Mouse (Mus musculus): ENCODE results near the gene Ptpre. TPM values are rescaled to one million over a fixed set of nuclear protein-coding genes. Genes with fewer than 3 reads are reported as not detected.

The Ptpre gene
- polyA plus RNA-seq, 1 experiment = not detected

DNA sequence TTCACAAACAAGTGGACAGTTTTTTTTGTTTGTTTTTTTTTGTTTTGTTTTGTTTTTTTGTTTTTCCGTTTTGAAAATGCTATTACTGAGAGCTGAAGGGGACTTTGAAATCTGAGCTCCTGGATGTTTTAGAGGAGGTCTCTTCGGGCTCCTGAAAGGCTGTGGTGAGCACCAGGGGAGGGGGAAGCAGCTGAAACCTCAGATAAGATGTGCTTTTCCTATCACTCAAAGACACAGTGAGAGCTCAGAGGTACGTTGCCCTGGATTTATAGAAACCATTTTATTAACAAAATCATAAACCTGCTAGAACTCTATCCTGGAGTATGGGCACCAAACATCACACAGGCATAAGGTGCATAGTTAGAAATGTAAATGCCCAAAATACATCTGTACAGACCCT, 10.1 kb upstream of the Ptpre start:
- 85% methylated on average over 3 of the region's 3 CpGs for WGBS
- Histone ChIP-seq H3K4me1 (ENCODE audit: control insufficient read depth, insufficient read depth, low read length) (no peaks in the 10 kb centered on the region), H3K4me3 (ENCODE audit: insufficient read depth, low read depth, low read length) (no peak overlapping the region), H3K27ac (ENCODE audit: insufficient read depth, low read depth, low read length) (no peak overlapping the region)
- TF ChIP-seq POLR2A (IDR thresholded peaks at IDR 0.05; ENCODE audit: insufficient read depth, low read depth, low read length) (no peak), CTCF (IDR thresholded peaks at IDR 0.05; ENCODE audit: insufficient read depth, low read depth, low read length) (no peak)

DNA sequence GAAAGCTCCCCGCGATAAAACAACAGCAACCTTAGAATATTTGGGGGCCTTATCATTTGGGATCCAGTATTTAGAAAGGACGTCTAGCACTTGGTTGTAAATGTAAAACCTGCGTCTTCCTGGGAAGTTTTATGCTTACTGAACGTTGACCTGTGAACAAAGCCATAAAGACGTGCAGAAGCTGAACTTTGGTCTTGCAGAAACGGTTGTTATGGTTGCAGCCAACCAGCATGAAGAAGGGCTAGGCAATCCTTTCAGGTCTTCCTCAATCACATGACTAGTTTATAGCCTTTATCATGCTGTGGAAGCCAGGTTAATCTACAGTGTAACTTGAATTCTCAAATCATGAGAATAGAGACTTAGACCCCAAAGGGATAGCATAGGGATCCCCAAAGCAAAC, 8.8 kb upstream of the Ptpre start, which contains the start of gene Clrn3:
Gene Clrn3, minus strand, starts transcription at position 140 of the 400 bp plus-strand sequence.
- H3K4me3 ChIP-seq (ENCODE audit: insufficient read depth, low read depth, low read length) = no peak within 1 kb of the TSS
- H3K4me1 ChIP-seq (ENCODE audit: control insufficient read depth, insufficient read depth, low read length) = no peaks in the 10 kb centered on the region
- 93% methylated on average over 7 of the region's 7 CpGs for WGBS
- TF ChIP-seq POLR2A (IDR thresholded peaks at IDR 0.05; ENCODE audit: insufficient read depth, low read depth, low read length) (no peak), CTCF (IDR thresholded peaks at IDR 0.05; ENCODE audit: insufficient read depth, low read depth, low read length) (no peak)
- no peak within 1 kb of the TSS for H3K27ac ChIP-seq (ENCODE audit: insufficient read depth, low read depth, low read length)

DNA sequence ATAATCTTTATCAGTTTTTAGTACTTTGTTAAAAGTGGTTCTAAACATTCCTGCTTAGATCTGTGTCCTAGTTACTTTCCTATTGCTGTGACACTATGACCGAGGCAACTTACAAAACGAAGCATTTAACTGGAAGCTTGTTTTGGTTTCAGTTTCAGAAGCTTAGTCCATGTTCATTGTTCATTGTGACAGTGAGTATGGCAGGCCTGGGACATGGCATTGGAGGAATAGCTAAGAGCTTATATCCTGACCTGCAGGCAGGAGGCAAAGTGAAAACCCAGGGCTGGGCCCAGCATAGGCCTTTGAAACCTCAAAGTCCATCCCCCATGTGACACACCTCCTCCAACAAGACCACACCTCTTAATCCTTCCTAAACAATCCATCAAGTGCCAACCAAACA, 8.2 kb upstream of the Ptpre start:
- Histone ChIP-seq H3K4me1 (ENCODE audit: control insufficient read depth, insufficient read depth, low read length) (no peaks in the 10 kb centered on the region), H3K27ac (ENCODE audit: insufficient read depth, low read depth, low read length) (no peak overlapping the region), H3K4me3 (ENCODE audit: insufficient read depth, low read depth, low read length) (no peak overlapping the region)
- 90% methylated on average over 2 of the region's 2 CpGs for WGBS
- TF ChIP-seq CTCF (IDR thresholded peaks at IDR 0.05; ENCODE audit: insufficient read depth, low read depth, low read length) (no peak), POLR2A (IDR thresholded peaks at IDR 0.05; ENCODE audit: insufficient read depth, low read depth, low read length) (no peak)

DNA sequence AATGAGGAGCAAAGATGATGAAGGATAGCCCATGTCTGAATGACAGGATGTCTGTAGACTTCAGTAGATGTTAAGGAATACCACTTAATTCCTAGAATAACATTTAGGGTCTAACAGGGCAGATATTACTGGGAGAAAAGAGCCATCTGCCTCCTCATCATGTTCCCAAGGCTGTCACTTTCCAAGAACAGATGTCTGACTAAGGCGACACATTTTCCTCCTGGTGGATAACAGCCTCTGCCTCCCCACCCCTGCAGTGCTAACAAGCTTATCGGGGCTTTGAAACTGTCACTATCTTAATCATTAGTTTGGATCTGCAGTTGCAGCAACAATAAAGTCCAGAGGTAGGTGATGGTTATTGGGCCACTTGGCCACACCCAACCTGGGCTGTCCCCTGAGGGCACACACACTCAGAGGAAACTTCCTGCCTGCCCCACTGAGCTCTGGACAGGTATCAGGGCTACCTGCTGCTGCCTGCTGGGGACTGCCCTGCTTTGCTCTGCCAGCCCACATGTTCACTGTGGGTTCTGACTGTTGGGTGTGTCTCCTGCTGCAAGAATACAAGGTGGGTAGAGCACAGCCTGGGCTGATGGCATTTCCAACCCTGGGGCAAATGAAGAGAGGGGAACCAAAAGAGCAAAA, 2.6 kb upstream of the Ptpre start:
- Histone ChIP-seq H3K4me3 (ENCODE audit: insufficient read depth, low read depth, low read length) (no peak overlapping the region), H3K27ac (ENCODE audit: insufficient read depth, low read depth, low read length) (no peak overlapping the region), H3K4me1 (ENCODE audit: control insufficient read depth, insufficient read depth, low read length) (peaks cover 9% of the 10 kb centered on the region)
- TF ChIP-seq CTCF (IDR thresholded peaks at IDR 0.05; ENCODE audit: insufficient read depth, low read depth, low read length) (no peak), POLR2A (IDR thresholded peaks at IDR 0.05; ENCODE audit: insufficient read depth, low read depth, low read length) (no peak)
- 62% methylated on average over 2 of the region's 2 CpGs for WGBS

DNA sequence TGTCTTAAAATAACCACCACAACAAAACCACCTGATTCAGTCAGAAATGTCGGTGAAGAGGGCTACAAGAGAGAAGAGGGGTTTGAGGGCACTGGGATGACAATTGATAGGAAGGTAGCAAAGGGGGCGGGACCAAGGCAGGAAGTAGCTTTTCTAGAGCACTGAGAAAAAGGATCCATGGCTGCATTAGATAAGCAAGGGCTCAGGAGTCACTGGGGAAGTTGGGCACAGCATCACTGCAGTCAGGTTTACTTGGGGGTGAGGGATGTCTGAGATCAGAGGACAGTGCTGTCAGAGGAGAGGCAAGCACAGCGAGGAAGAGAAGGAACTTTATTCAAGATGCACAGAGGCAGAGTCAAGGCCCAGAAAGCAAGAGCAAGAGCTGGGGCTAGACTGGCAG, 1.4 kb upstream of the Ptpre start:
- 90% methylated on average over 3 of the region's 3 CpGs for WGBS
- TF ChIP-seq CTCF (IDR thresholded peaks at IDR 0.05; ENCODE audit: insufficient read depth, low read depth, low read length) (no peak), POLR2A (IDR thresholded peaks at IDR 0.05; ENCODE audit: insufficient read depth, low read depth, low read length) (no peak)
- Histone ChIP-seq H3K4me3 (ENCODE audit: insufficient read depth, low read depth, low read length) (no peak overlapping the region), H3K4me1 (ENCODE audit: control insufficient read depth, insufficient read depth, low read length) (peaks cover 9% of the 10 kb centered on the region), H3K27ac (ENCODE audit: insufficient read depth, low read depth, low read length) (no peak overlapping the region)

DNA sequence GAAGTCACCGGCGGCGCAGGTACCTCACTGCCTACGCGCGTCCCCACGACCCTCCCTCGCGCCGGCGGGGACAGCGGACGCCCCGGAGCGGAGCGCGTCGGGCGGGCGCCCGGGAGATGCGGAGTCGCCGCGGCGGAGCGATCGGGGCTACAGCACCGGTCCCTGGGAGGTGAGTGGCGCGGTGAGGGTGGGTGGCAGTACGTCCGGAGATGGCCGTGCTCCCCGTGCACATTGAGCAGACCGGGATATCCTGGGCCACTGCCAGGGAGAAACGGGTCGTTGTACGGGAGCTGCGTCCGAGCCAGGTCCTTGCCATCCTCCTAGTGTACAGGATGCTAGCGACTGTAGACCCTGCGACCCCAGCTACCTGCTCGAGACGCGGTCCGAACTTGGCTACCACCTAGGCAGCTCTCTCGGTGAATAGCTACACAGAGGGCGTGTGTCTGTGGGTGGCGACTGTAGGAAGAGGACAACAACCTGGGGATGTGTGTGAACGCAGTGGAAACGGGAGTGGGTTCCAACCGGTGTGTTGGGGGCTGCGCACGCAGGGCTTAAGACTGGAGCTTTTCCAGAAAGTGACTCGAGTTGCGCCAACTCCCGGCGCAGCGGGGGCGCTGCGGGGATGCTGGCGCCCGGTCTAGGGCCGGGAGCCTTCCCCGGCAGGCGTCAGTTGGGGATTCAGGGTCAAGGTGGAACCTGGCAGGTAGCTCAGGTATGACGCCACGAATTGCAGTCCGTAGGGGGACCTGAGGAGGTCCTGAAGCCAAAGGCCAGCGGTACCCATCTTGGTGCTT, 864 bp downstream of the Ptpre start:
- no peak overlapping the region for H3K27ac ChIP-seq (ENCODE audit: insufficient read depth, low read depth, low read length)
- TF ChIP-seq CTCF (IDR thresholded peaks at IDR 0.05; ENCODE audit: insufficient read depth, low read depth, low read length) = no peak; the same call in 1 of the 2 replicates
- TF ChIP-seq POLR2A (IDR thresholded peaks at IDR 0.05; ENCODE audit: insufficient read depth, low read depth, low read length) = 0 out of 2 replicates have a peak, but pooled peaks have one; percentile 15
- WGBS = 2% methylated on average over 71 of the region's 71 CpGs
- H3K4me3 ChIP-seq (ENCODE audit: insufficient read depth, low read depth, low read length) = peak overlapping the region; percentile 61
- peaks cover 9% of the 10 kb centered on the region for H3K4me1 ChIP-seq (ENCODE audit: control insufficient read depth, insufficient read depth, low read length)

DNA sequence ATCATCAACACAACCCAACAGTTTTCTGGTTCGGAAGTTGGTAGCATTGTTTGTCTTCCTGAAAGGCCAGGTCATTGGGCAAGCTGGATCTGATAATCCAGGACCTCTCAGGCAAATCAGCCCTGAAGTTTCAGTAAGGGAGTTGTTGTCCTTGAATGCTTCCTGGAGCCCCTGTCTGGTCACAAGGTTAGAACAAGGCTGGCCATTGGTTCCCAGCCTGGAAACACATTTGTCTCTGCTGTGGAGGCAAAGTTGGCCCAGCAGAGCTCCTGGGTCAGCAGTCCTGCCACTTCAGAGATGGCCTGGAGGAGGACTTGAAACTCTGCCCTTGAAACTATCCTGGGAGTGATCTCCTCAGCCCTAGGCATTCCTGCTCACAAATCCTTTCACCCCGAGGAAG, 2.1 kb downstream of the Ptpre start:
- H3K4me3 ChIP-seq (ENCODE audit: insufficient read depth, low read depth, low read length) = no peak overlapping the region
- no peak overlapping the region for H3K27ac ChIP-seq (ENCODE audit: insufficient read depth, low read depth, low read length)
- TF ChIP-seq CTCF (IDR thresholded peaks at IDR 0.05; ENCODE audit: insufficient read depth, low read depth, low read length) (no peak), POLR2A (IDR thresholded peaks at IDR 0.05; ENCODE audit: insufficient read depth, low read depth, low read length) (no peak)
- 90% methylated on average over 2 of the region's 2 CpGs for WGBS
- H3K4me1 ChIP-seq (ENCODE audit: control insufficient read depth, insufficient read depth, low read length) = peaks cover 9% of the 10 kb centered on the region

DNA sequence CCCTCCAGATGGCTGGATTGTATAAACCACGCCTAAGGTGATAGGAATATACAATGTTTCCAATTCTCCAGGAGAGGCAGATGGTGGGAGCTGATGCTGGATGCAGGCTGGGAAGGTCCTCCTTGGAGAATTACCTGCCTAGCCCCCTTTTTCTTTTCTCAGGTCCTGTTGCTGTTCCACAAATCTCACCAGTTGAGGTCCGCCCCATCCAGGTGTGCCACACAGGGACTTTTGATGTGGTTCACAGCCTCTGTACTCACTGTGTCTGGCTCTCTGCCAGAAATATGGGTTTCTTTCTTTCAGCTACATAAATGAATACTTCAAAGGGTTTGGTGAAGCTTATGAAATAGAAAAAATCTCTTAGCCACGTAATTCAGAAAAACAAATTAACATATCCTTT, 5.0 kb downstream of the Ptpre start:
- TF ChIP-seq CTCF (IDR thresholded peaks at IDR 0.05; ENCODE audit: insufficient read depth, low read depth, low read length) (no peak), POLR2A (IDR thresholded peaks at IDR 0.05; ENCODE audit: insufficient read depth, low read depth, low read length) (no peak)
- Histone ChIP-seq H3K4me1 (ENCODE audit: control insufficient read depth, insufficient read depth, low read length) (peaks cover 9% of the 10 kb centered on the region), H3K27ac (ENCODE audit: insufficient read depth, low read depth, low read length) (no peak overlapping the region), H3K4me3 (ENCODE audit: insufficient read depth, low read depth, low read length) (no peak overlapping the region)
- 88% methylated on average over 3 of the region's 3 CpGs for whole genome bisulfite sequencing

DNA sequence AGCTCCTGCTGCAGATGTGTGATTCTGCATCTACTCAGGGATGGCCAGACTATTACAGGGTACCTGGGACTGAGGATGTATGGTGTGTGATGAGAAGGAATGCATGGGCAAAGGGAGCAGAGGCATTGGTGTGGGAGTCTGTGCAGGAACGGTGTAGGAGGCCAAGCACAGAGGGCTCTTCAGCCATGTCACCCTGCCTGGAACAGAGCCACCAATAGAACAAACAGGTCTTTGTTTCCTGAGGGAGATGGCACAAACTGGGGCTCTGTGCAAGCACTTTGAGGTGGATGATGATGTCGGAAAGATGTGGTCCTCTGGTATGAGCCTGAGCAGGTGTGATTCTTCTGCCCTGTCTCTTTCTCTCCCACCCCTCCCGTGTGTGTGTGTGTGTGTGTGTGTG, 5.8 kb downstream of the Ptpre start:
- 61% methylated on average over 3 of the region's 3 CpGs for WGBS
- Histone ChIP-seq H3K4me1 (ENCODE audit: control insufficient read depth, insufficient read depth, low read length) (peaks cover 5% of the 10 kb centered on the region), H3K4me3 (ENCODE audit: insufficient read depth, low read depth, low read length) (no peak overlapping the region), H3K27ac (ENCODE audit: insufficient read depth, low read depth, low read length) (no peak overlapping the region)
- TF ChIP-seq CTCF (IDR thresholded peaks at IDR 0.05; ENCODE audit: insufficient read depth, low read depth, low read length) (no peak), POLR2A (IDR thresholded peaks at IDR 0.05; ENCODE audit: insufficient read depth, low read depth, low read length) (no peak)

All from olfactory bulb, adult 2 months (tissue).